Mouse (Mus musculus): ENCODE data around the gene ccdc198.

- no peak for TF ChIP-seq CTCF (IDR thresholded peaks at IDR 0.05; ENCODE audit: low read depth)
- TF ChIP-seq EP300 (optimal IDR thresholded peaks at IDR 0.05), result no peak
These were observed 65.5 kb downstream of the ccdc198 start for GRCm38 (mm10) chr14:49179736-49180135.

Measured in stomach, postnatal 0 days (tissue).